Mouse (Mus musculus): ENCODE data around the gene Ankzf1.

Gene Ankzf1

DNA sequence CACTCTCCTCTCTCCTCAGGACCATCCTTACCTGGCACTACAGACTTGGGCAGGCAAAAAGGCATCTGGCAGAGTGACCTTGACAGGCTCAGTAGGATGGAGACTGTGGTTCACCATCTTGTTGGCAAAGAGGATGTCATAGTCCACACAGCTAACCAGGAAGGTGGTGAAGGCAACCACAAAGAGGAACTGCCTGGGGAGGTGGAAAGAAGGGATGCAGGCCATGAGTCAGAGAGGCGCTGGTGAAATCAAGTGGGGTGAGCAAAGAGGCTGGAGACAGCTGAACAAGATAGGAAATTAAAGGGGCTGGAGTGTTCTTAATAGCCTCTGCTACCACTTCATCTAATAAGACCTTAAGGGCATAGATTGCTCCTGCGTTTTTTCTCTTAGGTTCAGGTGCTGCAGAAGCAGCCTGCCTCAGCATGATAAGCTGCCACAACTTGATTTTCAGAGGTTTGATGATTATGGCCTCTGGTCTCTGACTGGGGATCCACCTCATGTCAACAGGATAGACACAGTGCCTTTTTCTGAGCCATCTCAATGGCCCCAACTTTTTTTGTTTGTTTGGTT lies 4.0 kb upstream of the Ankzf1 start:
- no peak for DNase-seq (ENCODE audit: low read depth, low spot score)

DNA sequence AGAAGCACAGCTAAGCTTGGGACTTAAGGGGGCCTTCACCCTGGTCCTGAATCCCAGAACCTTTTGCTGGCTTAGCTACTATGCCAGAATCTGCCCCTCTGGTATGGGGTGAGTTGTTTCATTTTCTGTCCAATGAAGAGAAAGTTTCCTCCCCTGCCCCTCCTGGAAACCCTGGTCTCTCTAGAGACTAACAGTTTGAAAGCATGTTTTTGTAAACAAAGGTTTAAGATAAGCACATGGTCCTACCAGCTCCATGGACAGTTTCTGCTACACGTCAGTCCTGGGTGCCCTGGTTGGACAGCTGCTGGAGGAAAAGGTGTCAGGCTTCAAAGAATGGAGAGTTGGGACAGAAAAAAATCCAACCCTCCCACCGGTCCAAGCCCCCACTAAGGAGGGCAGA lies 1.4 kb upstream of the Ankzf1 start:
- no peak for DNase-seq (ENCODE audit: low read depth, low spot score)

DNA sequence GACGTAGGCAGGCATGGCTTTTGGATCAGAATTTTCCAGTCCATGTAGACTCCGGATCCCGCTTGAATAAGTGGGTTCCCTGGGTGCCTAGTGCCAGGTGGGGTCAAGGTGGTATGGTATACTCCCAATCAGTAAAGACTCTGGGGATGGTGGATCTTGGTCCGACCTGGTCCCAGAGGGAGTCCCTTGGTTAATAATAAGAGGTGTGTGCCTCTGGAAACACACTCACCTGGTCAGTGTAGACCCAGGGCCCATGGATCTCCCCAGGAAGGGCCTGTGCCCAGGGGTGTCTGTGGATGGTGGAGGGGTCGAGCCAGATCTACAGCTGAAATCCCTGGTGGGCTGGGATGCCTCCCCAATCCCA lies 711 bp upstream of the Ankzf1 start:
- no peak for DNase-seq (ENCODE audit: low read depth, low spot score)

DNA sequence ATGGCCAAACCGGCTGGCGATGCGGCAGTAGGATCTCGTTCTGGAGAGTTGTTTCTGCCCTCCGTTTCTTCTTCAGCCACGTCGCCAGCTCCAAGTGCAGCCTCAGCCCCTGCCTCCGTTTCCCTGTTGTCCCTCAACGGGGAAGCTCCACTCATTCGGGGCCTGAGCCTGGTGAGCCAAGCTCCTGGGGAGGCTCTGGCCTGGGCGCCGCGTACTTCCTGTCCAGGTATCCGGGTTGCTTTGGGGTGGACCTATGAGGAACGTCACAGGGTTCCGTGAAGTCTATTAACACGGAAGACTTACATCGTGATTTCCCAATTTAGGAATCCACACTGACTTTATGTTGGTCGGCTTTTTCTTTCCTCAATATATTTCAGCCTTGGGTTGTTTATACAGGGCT lies 501 bp downstream of the Ankzf1 start:
- DNase-seq (ENCODE audit: low read depth, low spot score) = no peak

DNA sequence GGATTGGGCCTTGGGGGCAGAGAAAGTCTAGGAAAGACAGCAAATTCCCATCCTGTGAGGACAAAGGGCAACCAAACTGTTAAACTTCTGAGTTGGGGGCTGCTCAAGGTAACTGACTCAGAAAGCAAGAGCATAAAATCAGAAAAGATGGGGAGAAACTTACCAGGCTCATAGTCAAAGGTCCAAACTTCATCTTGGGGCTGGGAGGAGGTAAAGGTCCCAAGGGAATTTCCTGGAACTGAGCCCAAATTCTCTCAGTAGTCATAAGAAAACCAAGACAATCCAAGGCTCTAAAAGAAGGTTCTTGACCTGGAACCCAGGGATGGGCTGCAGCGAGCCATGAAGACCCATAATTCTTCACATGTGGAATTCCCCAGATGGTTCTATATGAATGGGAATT lies 9.3 kb downstream of the Ankzf1 start:
- DNase-seq (ENCODE audit: low read depth, low spot score) = no peak

GRCm38 (mm10) chr1:75208967-75209678 lies 17.2 kb downstream of the Ankzf1 start:
- DNase-seq (ENCODE audit: low read depth, low spot score) = peak; percentile 71

GRCm38 (mm10) chr1:75210136-75211087 lies 18.5 kb downstream of the Ankzf1 start, which contains the start of the genes Glb1l and Stk16:
Gene Glb1l, minus strand, starts transcription at chr1:75210813.
Gene Stk16, plus strand, starts transcription at chr1:75210838.
- peak; percentile 95 for DNase-seq (ENCODE audit: low read depth, low spot score)

DNA sequence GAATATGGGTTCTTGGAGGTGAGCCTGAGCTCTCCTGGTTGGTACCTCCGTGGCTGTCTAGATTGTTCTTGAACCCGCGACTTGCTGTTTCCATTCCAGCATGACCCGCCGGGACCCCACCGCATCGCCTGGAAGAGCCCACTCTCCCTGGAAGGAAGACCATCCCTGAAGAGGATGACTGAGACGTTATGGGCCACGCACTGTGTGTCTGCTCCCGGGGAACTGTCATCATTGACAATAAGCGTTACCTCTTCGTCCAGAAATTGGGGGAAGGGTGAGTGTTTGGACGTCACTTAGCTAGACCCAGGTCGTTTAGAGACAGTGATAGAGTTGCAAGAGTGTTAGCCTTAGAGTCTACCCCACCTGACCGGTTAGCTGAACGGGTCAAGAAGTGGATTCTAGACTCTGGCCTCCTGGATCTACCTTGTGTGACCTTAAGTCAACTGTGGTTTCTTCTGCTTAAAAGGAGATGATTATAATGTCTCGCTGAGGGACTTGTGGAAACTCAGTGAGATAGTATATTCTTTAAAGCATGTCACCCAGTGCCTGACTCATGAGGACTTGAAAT lies 19.3 kb downstream of the Ankzf1 start:
- DNase-seq (ENCODE audit: low read depth, low spot score) = no peak

- peak; percentile 17 for DNase-seq (ENCODE audit: low read depth, low spot score)
Observed at GRCm38 (mm10) chr1:75212542-75212941, 20.6 kb downstream of the Ankzf1 start.

DNA sequence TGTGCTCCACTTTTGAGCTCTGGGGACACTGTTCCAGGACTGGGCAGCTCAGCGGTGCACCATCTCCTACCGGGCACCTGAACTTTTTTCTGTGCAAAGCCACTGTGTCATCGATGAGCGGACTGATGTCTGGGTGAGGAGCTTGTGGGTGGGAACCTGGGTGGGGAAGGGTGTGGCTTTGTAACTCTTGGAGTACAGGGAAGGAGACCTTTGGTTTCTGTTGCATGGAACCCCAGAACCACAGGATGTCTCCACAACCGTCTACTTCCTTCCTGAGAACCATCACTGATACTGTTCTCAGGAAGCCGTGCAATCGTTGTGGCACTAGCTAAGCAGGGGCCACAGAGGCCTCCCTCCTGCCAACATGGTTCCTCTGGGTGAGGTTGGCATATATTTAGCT lies 21.1 kb downstream of the Ankzf1 start:
- DNase-seq (ENCODE audit: low read depth, low spot score) = no peak

DNA sequence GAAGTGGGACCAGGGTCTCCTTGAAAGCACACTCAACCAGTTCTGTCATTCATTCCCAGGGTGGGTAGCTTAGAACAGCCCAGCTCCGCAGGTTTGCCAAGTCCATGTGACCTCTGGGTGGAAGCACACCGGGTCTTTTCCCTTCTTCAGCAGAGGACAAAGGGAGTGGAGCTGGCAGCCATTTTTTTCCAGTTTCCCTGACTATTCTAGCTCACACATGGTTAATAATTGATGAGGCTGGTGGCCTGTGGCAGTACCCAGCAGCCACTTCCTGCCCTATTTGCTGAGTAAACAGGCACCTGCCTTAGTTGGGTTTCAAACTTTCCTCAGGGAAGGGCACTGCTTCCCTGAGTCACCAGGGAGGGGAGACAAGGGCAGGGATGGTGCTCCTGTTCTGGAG lies 22.5 kb downstream of the Ankzf1 start:
- peak; percentile 20 for DNase-seq (ENCODE audit: low read depth, low spot score)

DNA sequence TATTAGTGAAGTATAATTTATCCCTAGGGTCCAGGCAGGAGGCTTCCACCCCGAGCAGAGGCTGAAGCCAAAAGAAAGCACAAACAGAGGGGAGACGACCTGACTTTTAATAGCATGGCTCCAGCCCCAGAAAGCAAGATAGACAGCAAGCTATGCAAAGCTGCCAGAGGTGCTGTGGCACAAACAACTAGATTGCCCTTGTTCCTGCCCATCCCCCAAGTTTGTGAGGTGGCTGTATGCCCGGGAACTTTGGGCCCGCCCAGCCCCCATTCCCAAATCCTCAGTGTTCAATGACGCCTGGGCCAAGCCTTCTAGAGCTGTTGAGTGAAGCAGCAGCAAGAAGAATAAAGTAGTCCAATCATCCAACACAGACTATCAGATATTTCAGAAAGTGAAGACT lies 22.9 kb downstream of the Ankzf1 start:
- no peak for DNase-seq (ENCODE audit: low read depth, low spot score)

DNA sequence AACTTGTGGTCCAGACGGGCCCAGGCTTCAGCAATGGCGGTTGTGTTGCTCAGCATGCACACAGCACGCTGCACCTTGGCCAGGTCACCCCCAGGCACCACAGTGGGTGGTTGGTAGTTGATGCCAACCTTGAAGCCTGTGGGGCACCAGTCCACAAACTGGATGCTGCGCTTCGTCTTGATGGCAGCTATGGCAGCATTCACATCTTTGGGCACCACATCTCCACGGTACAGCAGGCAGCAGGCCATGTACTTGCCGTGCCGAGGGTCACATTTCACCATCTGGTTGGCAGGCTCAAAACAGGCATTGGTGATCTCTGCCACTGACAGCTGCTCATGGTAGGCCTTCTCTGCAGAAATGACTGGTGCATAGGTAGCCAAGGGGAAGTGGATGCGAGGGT lies 23.8 kb downstream of the Ankzf1 start:
- no peak for DNase-seq (ENCODE audit: low read depth, low spot score)

DNA sequence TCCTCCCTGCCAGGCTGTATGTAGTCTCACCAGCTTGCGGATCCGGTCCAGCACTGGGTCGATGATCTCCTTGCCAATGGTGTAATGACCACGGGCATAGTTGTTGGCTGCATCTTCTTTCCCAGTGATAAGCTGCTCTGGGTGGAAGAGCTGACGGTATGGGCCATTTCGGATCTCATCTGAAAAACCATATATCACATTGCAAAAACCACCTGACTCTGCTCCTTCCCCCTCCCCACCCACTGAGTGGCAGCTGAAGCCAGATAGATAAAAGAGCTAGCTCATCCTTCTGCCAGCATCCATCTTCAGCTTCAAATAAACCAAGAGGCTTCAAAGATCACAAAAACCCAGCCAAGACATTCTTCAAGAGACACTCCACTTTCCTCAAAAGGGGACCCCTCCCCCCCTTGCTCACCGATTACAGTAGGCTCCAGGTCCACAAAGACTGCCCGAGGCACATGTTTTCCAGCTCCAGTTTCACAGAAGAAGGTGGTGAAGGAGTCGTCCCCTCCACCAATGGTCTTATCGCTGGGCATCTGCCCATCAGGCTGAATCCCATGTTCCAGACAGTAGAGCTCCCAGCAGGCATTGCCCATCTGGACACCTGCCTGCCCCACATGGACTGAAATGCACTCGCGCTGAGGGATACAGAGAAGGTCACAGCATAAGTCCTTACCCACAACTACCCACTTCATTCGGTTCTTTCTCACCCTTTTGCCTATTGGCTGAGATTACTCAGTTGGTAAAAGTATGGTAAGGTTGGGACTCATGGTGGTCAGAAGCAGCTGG lies 25.0 kb downstream of the Ankzf1 start:
- no peak for DNase-seq (ENCODE audit: low read depth, low spot score)

GRCm38 (mm10) chr1:75217893-75218226 lies 25.9 kb downstream of the Ankzf1 start:
- peak; percentile 18 for DNase-seq (ENCODE audit: low read depth, low spot score)

GRCm38 (mm10) chr1:75218227-75219001 lies 26.5 kb downstream of the Ankzf1 start:
- peak; percentile 39 for DNase-seq (ENCODE audit: low read depth, low spot score)

- peak; percentile 96 for DNase-seq (ENCODE audit: low read depth, low spot score)
Observed at GRCm38 (mm10) chr1:75219078-75219477, 27.1 kb downstream of the Ankzf1 start.

GRCm38 (mm10) chr1:75219531-75219930 lies 27.6 kb downstream of the Ankzf1 start, which contains the start of gene Tuba4a:
Gene Tuba4a, minus strand, starts transcription at chr1:75219865.
- no peak for DNase-seq (ENCODE audit: low read depth, low spot score)

DNA sequence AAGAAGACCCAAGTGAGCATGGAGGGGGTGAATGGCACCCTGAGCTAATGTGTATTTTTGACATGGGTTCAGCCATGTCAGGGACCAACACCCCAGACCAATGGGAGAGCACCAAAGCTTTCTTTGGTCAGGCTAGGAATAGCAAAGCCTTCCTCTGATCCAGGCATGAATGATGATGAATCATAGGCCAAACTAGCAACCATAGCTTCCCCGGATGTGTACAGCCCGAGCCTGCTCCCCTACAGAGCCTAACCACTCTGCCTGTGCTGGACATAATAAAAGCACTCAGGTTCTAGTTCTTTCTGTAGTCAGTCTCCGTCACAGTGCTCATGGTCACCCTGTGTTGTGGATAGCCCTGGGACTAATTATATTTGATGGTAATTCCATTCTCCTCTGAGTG lies 29.6 kb downstream of the Ankzf1 start:
- DNase-seq (ENCODE audit: low read depth, low spot score) = no peak

DNA sequence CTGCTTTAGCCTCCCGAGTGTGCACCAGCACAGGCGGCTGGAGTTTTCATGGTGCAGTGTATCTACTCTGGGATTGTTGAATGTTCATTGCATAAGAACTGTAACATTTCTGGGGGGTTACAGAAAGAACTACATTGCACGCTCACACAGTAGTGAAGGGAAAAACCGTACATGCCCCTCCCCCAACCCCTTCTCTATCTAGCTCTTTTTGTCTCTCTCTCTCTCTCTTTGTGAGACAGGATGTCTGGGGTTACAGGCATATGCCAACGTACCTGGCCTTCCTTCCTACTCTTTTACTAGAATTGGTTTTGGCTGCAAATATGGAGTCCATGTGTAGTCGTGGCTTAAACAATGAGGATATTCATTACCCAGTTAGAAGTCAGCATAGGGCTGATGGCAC lies 31.0 kb downstream of the Ankzf1 start:
- no peak for DNase-seq (ENCODE audit: low read depth, low spot score)

GRCm38 (mm10) chr1:75223532-75223931 lies 31.6 kb downstream of the Ankzf1 start:
- DNase-seq (ENCODE audit: low read depth, low spot score) = no peak

Data from ZHBTc4 (cell line).